Mouse (Mus musculus) embryonic facial prominence, embryonic 11.5 days (tissue): ENCODE data around the gene Megf8. TPM values are rescaled to one million over a fixed set of nuclear protein-coding genes. Genes with fewer than 3 reads are reported as not detected.

ENCODE experiments used
- ATAC-seq: fragments of 200-750 bp; cut with Nextera tagmentation; replicated peaks from 2 replicates; pipeline ENCODE4 v1.8.0; 2017; ENCODE audit warnings: low read depth; ENCODE audit not compliant: insufficient number of reproducible peaks, low FRiP score, low TSS enrichment
- DNase-seq: peaks from one replicate; pipeline ENCODE4 v3.0.0-alpha.2; 2015; ENCODE audit warnings: low spot score
- H3K27ac ChIP-seq: fragments of 300-500 bp; sonication (generic); replicated peaks from 2 replicates; pipeline ENCODE4 v1.5.1; 2014; ENCODE audit warnings: mild to moderate bottlenecking, low read depth, low read length, control low read depth
- H3K27me3 ChIP-seq: fragments of 300-500 bp; sonication (generic); 2 replicates; pipeline ENCODE4 v1.6.1; 2014; ENCODE audit warnings: mild to moderate bottlenecking, low read length, moderate library complexity, mixed read lengths; ENCODE audit not compliant: control insufficient read depth, insufficient read depth
- H3K36me3 ChIP-seq: fragments of 300-500 bp; sonication (generic); replicated peaks from 2 replicates; pipeline ENCODE4 v1.6.1; 2014; ENCODE audit warnings: low read depth, mild to moderate bottlenecking, low read length, moderate library complexity, mixed read lengths; ENCODE audit not compliant: control insufficient read depth, insufficient read depth
- H3K4me1 ChIP-seq: fragments of 300-500 bp; sonication (generic); 2 replicates; pipeline ENCODE4 v1.6.1; 2014; ENCODE audit warnings: low read length, mixed read lengths; ENCODE audit not compliant: control insufficient read depth, insufficient read depth
- H3K4me2 ChIP-seq: fragments of 300-500 bp; sonication (generic); 2 replicates; pipeline ENCODE4 v1.6.1; 2014; ENCODE audit warnings: low read depth, mild to moderate bottlenecking, control low read depth, low read length, moderate library complexity
- H3K4me3 ChIP-seq: fragments of 300-500 bp; sonication (generic); 2 replicates; pipeline ENCODE4 v1.5.1; 2014; ENCODE audit warnings: low read depth, low read length, control low read depth
- H3K9ac ChIP-seq: fragments of 300-500 bp; sonication (generic); replicated peaks from 2 replicates; pipeline ENCODE4 v1.6.1; 2014; ENCODE audit warnings: mild to moderate bottlenecking, control low read depth, low read length
- H3K9me3 ChIP-seq: fragments of 300-500 bp; sonication (generic); replicated peaks from 2 replicates; pipeline ENCODE4 v1.6.1; 2016; ENCODE audit warnings: mild to moderate bottlenecking, low read length, inconsistent platforms, mixed read lengths; ENCODE audit not compliant: control insufficient read depth
- WGBS: fragments of 180-500 bp; shearing (Covaris S2); extraction: QIAGEN DNeasy Blood & Tissue Kit; methylation state at CpG from one replicate; pipeline ENCODE4 v1.1.7; 2014; 5-methylcytosine and 5-hydroxymethylcytosine counted together
- polyA plus RNA-seq: library from polyadenylated mRNA; unstranded; fragments of >200 nt; fragmentation: Nextera tagmentation; extraction: Ambion mirVana; gene quantifications from 2 replicates; pipeline ENCODE4 v1.2.1, GENCODE M21; 2014

Gene Megf8
- polyA plus RNA-seq, 1 experiment from 2014 or later = 8.7 TPM

DNA sequence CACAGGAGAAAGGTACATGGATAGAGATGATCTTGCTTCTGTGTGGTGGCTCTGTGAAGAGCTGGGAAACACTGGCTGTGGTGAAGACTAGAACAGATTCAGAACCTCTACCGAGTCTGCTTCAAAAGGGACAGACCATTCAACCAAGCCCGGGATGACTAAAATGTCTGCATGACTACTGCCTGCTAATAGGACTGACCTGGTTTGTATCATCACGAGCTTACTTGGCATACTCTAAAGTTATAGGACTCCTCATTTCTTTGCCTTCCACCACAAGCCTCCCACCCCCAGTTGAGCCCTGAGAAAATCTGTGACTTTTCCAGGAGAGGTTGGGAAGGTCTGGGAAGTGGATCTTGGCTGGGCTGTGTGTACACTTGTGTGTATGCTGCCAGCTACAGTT is 94.9 kb downstream of the Megf8 start:
- no peak for DNase-seq
- no peaks in the 10 kb centered on the region for H3K9me3 ChIP-seq
- no peaks in the 10 kb centered on the region for H3K27me3 ChIP-seq
- ATAC-seq = no peak
- no peak overlapping the region for H3K27ac ChIP-seq
- no peak overlapping the region for H3K9ac ChIP-seq
- no peak overlapping the region for H3K4me2 ChIP-seq
- H3K4me1 ChIP-seq = no peaks in the 10 kb centered on the region
- no peaks in the 10 kb centered on the region for H3K36me3 ChIP-seq
- 87% methylated on average over 3 of the region's 3 CpGs for WGBS
- no peak overlapping the region for H3K4me3 ChIP-seq

DNA sequence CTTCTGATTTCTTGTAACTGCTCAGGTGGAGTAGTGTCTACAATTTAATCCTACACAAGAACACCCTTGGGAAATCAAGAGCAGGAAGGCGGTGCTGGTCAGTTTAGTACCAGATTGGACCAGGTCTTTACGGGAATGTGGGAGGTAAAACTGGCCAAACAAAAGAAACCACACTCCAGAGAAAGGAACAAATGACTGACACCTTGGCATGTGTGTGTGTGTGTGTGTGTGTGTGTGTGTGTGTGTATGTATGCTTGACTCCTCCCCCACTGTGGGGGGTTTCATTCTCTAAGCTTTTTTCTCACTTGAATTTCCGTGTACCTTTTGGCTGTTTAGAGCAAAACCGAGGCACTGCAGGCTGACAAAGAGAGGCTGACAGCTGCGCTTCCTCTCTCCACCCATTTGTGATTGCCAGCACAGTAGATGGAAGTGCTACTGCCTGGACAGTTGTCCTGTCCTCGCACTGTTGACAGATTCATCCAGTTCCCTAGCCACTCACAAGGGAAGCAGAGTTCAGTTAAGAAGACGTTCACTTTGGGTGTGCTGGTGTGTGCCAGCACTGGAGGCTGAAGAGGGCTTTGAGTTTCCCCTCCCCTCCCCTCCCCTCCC is 96.0 kb downstream of the Megf8 start, which contains the start of gene Cxcl17:
Gene Cxcl17, minus strand, starts transcription at position 54 of the 609 bp plus-strand sequence.
- Histone ChIP-seq H3K4me1 (no peaks in the 10 kb centered on the region), H3K27ac (no peak within 1 kb of the TSS), H3K9ac (no peak within 1 kb of the TSS), H3K36me3 (no peaks in the 10 kb centered on the region), H3K4me2 (no peak within 1 kb of the TSS), H3K4me3 (no peak within 1 kb of the TSS), H3K9me3 (no peaks in the 10 kb centered on the region), H3K27me3 (no peaks in the 10 kb centered on the region)
- no peak for ATAC-seq
- 43% methylated on average over 7 of the region's 7 CpGs for WGBS
- DNase-seq = no peak

Other genes starting within 250 kb of the Megf8 start
- 5.7 and 7.5 TPM in 2 replicates for gene Grik5, start 244.8 kb upstream of the Megf8 start, polyA plus RNA-seq
- gene Zfp574, start 244.6 kb upstream of the Megf8 start, polyA plus RNA-seq = 17.2 and 22.0 TPM in 2 replicates
- gene Pou2f2, start 137.4 kb upstream of the Megf8 start, polyA plus RNA-seq = 4.2 and 9.8 TPM in 2 replicates
- gene Dedd2, start 96.5 kb upstream of the Megf8 start, polyA plus RNA-seq = 7.7 and 7.9 TPM in 2 replicates
- 2.5 and 3.5 TPM in 2 replicates for gene Zfp526, start 95.7 kb upstream of the Megf8 start, polyA plus RNA-seq
- 12.6 and 15.7 TPM in 2 replicates for gene Gsk3a, start 79.3 kb upstream of the Megf8 start, polyA plus RNA-seq
- 19.4 and 22.6 TPM in 2 replicates for gene Erf, start 66.4 kb upstream of the Megf8 start, polyA plus RNA-seq
- 26.6 and 27.0 TPM in 2 replicates for gene Cic, start 49.5 kb upstream of the Megf8 start, polyA plus RNA-seq
- 287 and 312 TPM in 2 replicates for gene Pafah1b3, start 19.2 kb upstream of the Megf8 start, polyA plus RNA-seq
- gene Prr19, start 15.8 kb upstream of the Megf8 start, polyA plus RNA-seq = 1.6 TPM in 2 replicates
- gene Tmem145, start 11.1 kb upstream of the Megf8 start, polyA plus RNA-seq = 0.91 and 1.3 TPM in 2 replicates
- gene Cnfn, start 52.6 kb downstream of the Megf8 start, polyA plus RNA-seq = 0.60 TPM in 1 of 2 replicates, not detected in the other
- gene Lipe, start 81.5 kb downstream of the Megf8 start, polyA plus RNA-seq = 2.9 and 3.6 TPM in 2 replicates
- gene Cxcl17, start 95.7 kb downstream of the Megf8 start, polyA plus RNA-seq = not detected in 2 replicates
- gene Ceacam1, start 160.4 kb downstream of the Megf8 start, polyA plus RNA-seq = 1.1 and 1.3 TPM in 2 replicates
- gene Ceacam2, start 222.7 kb downstream of the Megf8 start, polyA plus RNA-seq = not detected in 2 replicates